Comparison of ENCODE assay signal across 10 mouse cellular contexts in genomic region chr11:84643107-84643372, GRCm38 (mm10).
DNase-seq lines count a peak whose midpoint lies in the region; ATAC-seq and TF ChIP-seq lines count a peak whose summit lies in the region.
"Had no signal": no experiment of that assay in that cellular context is flagged by ENCODE, and none has a peak within 500 bp of the region (broad histone marks: within the 10 kb centered on the region; RNA-seq: fewer than 3 reads in every experiment).

No protein-coding gene starts in this region.

- TF ChIP-seq EP300 in liver, embryonic 14.5 days (IDR thresholded peaks at IDR 0.05; ENCODE audit: low read depth), result no peak
- no peak for TF ChIP-seq EP300 in liver, postnatal 0 days (IDR thresholded peaks at IDR 0.05; ENCODE audit: low read depth)

- H3K27me3 ChIP-seq in liver, embryonic 14.5 days (ENCODE audit: control insufficient read depth, insufficient read depth, low read length), result peaks cover 49% of the 10 kb centered on the region
- peaks cover 44% of the 10 kb centered on the region for H3K27me3 ChIP-seq in liver, postnatal 0 days (ENCODE audit: insufficient read depth, low read length)
- no peaks in the 10 kb centered on the region; the same call in 1 of the 2 replicates for H3K27me3 ChIP-seq in hindbrain, embryonic 16.5 days (replicated peaks; ENCODE audit: control insufficient read depth, insufficient read depth, low read length)
- H3K27me3 ChIP-seq in neural tube, embryonic 13.5 days, result peaks cover 52% of the 10 kb centered on the region

- DNase-seq in cerebellum, postnatal 10 days, result no peak
- DNase-seq in liver, embryonic 14.5 days (ENCODE audit: low read depth in 3 of 3, low spot score in 3 of 3), result no peak
- no peak for DNase-seq in liver, postnatal 0 days
- no peak for DNase-seq in ovary, postnatal 10 days (ENCODE audit: low spot score)
- no peak for DNase-seq in adrenal gland, adult 18-20 months (ENCODE audit: low spot score in 2 of 2)
- DNase-seq: kidney, adult 8-10 months had no signal

- WGBS in liver, embryonic 14.5 days (ENCODE audit: insufficient replicate concordance), result 43% methylated on average over 5 of the region's 5 CpGs
- 37% methylated on average over 5 of the region's 5 CpGs for WGBS in liver, postnatal 0 days (ENCODE audit: insufficient replicate concordance)
- 34% methylated on average over 5 of the region's 5 CpGs for WGBS in hindbrain, embryonic 16.5 days
- WGBS in neural tube, embryonic 13.5 days, result 38% methylated on average over 5 of the region's 5 CpGs

- H3K4me1 ChIP-seq in liver, embryonic 14.5 days (replicated peaks; ENCODE audit: control insufficient read depth in 2 of 2, insufficient read depth in 2 of 2, low read length in 1 of 2), result no peaks in the 10 kb centered on the region
- no peaks in the 10 kb centered on the region for H3K4me1 ChIP-seq in liver, postnatal 0 days (ENCODE audit: insufficient read depth)
- H3K4me1 ChIP-seq in hindbrain, embryonic 16.5 days (ENCODE audit: control insufficient read depth, insufficient read depth, low read depth, low read length), result peaks cover 14% of the 10 kb centered on the region
- peaks cover 50% of the 10 kb centered on the region for H3K4me1 ChIP-seq in neural tube, embryonic 13.5 days (replicated peaks)

- no peak overlapping the region for H3K9ac ChIP-seq in liver, embryonic 14.5 days (replicated peaks)
- H3K9ac ChIP-seq in liver, postnatal 0 days (replicated peaks), result no peak overlapping the region
- H3K9ac ChIP-seq in hindbrain, embryonic 16.5 days (ENCODE audit: low read depth, low read length), result peak overlapping the region; percentile 79
- peak overlapping the region; percentile 78; the same call in 1 of the 2 replicates for H3K9ac ChIP-seq in neural tube, embryonic 13.5 days

- ATAC-seq in cerebellum, adult (ENCODE audit: insufficient number of reproducible peaks, low FRiP score, low TSS enrichment), result peak; percentile 54; the same call in 1 of the 2 replicates
- ATAC-seq in liver, embryonic 14.5 days (ENCODE audit: insufficient read depth), result no peak
- no peak for ATAC-seq in liver, postnatal 0 days
- 0 out of 2 replicates have a peak, but pooled peaks have one; percentile 22 for ATAC-seq in hindbrain, embryonic 16.5 days
- ATAC-seq in neural tube, embryonic 13.5 days (ENCODE audit: low read depth), result peak; percentile 27; the same call in 1 of the 2 replicates
- ATAC-seq: lung, postnatal 0 days had no signal

- no peak overlapping the region for H3K27ac ChIP-seq in liver, embryonic 14.5 days
- H3K27ac ChIP-seq in liver, postnatal 0 days (ENCODE audit: low read depth), result no peak overlapping the region
- no peak overlapping the region; the same call in 1 of the 2 replicates for H3K27ac ChIP-seq in hindbrain, embryonic 16.5 days (ENCODE audit: low read depth, low read length)
- H3K27ac ChIP-seq in neural tube, embryonic 13.5 days (replicated peaks), result peak overlapping the region; percentile 85

- TF ChIP-seq CTCF in liver, embryonic 14.5 days (IDR thresholded peaks at IDR 0.05; ENCODE audit: low read depth), result 0 out of 2 replicates have a peak, but pooled peaks have one; percentile 3
- no peak for TF ChIP-seq CTCF in liver, postnatal 0 days (IDR thresholded peaks at IDR 0.05; ENCODE audit: low read depth)

- no peaks in the 10 kb centered on the region for H3K36me3 ChIP-seq in liver, embryonic 14.5 days (replicated peaks; ENCODE audit: control insufficient read depth, insufficient read depth, low read depth)
- H3K36me3 ChIP-seq in liver, postnatal 0 days (replicated peaks; ENCODE audit: insufficient read depth, low read length), result no peaks in the 10 kb centered on the region
- no peaks in the 10 kb centered on the region for H3K36me3 ChIP-seq in hindbrain, embryonic 16.5 days (ENCODE audit: control insufficient read depth, insufficient read depth, low read length)
- H3K36me3 ChIP-seq in neural tube, embryonic 13.5 days, result no peaks in the 10 kb centered on the region

- no peaks in the 10 kb centered on the region for H3K9me3 ChIP-seq in liver, embryonic 14.5 days (ENCODE audit: control insufficient read depth, low read length)
- peaks cover 2% of the 10 kb centered on the region; the same call in 1 of the 2 replicates for H3K9me3 ChIP-seq in liver, postnatal 0 days (ENCODE audit: low read length)
- H3K9me3 ChIP-seq in hindbrain, embryonic 16.5 days (ENCODE audit: control insufficient read depth, low read length), result peaks cover 2% of the 10 kb centered on the region; the same call in 1 of the 2 replicates
- H3K9me3 ChIP-seq in neural tube, embryonic 13.5 days, result peaks cover 3% of the 10 kb centered on the region; the same call in 1 of the 2 replicates

- no peak overlapping the region for H3K4me2 ChIP-seq in liver, embryonic 14.5 days (ENCODE audit: low read depth)
- H3K4me2 ChIP-seq in liver, postnatal 0 days (ENCODE audit: low read depth, low read length), result no peak overlapping the region
- peak overlapping the region; percentile 91 for H3K4me2 ChIP-seq in hindbrain, embryonic 16.5 days (ENCODE audit: low read length)
- peak overlapping the region; percentile 76 for H3K4me2 ChIP-seq in neural tube, embryonic 13.5 days

- H3K4me3 ChIP-seq in liver, embryonic 14.5 days (ENCODE audit: insufficient read depth in 1 of 2, low read depth in 2 of 2, low read length in 2 of 2), result no peak overlapping the region
- no peak overlapping the region for H3K4me3 ChIP-seq in liver, postnatal 0 days (ENCODE audit: low read depth, low read length)
- peak overlapping the region; percentile 46 for H3K4me3 ChIP-seq in hindbrain, embryonic 16.5 days (ENCODE audit: low read length)
- peak overlapping the region; percentile 46 for H3K4me3 ChIP-seq in neural tube, embryonic 13.5 days

Comparison
In these comparisons a context has a peak if more than half of its experiments do, and no peak if none do; other contexts are left out.
1. ATAC-seq: peak in cerebellum, adult (single experiment), hindbrain, embryonic 16.5 days (single experiment) and neural tube, embryonic 13.5 days (single experiment); none in liver, embryonic 14.5 days (single experiment) and liver, postnatal 0 days (single experiment).
2. H3K4me2 ChIP-seq: peak in hindbrain, embryonic 16.5 days (single experiment) and neural tube, embryonic 13.5 days (single experiment); none in liver, embryonic 14.5 days (single experiment) and liver, postnatal 0 days (single experiment).
3. H3K4me3 ChIP-seq: peak in hindbrain, embryonic 16.5 days (single experiment) and neural tube, embryonic 13.5 days (single experiment); none in liver, embryonic 14.5 days (0 of 2) and liver, postnatal 0 days (single experiment).
4. H3K9ac ChIP-seq: peak in hindbrain, embryonic 16.5 days (single experiment) and neural tube, embryonic 13.5 days (single experiment); none in liver, embryonic 14.5 days (single experiment) and liver, postnatal 0 days (single experiment).